ENCODE assay signal across 20 mouse cellular contexts in genomic region chr17:32341102-32341501, GRCm38 (mm10).
"Had no signal": no experiment of that assay in that cellular context is flagged by ENCODE, and none has a peak within 500 bp of the region (broad histone marks: within the 10 kb centered on the region; RNA-seq: fewer than 3 reads in every experiment).

No protein-coding gene starts in this region.

- H3K27ac ChIP-seq: kidney, embryonic 15.5 days; limb, embryonic 10.5 days; limb, embryonic 13.5 days; liver, embryonic 12.5 days; liver, embryonic 15.5 days; lung, embryonic 15.5 days; midbrain, embryonic 13.5 days; neural tube, embryonic 12.5 days; neural tube, embryonic 15.5 days had no signal

- ATAC-seq: intestine, postnatal 0 days; liver, embryonic 12.5 days; midbrain, embryonic 13.5 days had no signal

- H3K9me3 ChIP-seq: kidney, embryonic 15.5 days; limb, embryonic 10.5 days; limb, embryonic 13.5 days; liver, embryonic 12.5 days; liver, embryonic 15.5 days; lung, embryonic 15.5 days; midbrain, embryonic 13.5 days; neural tube, embryonic 12.5 days; neural tube, embryonic 15.5 days had no signal

- DNase-seq: kidney, adult 2 months; kidney, postnatal 10 days; kidney, postnatal 36 days; layer of hippocampus, adult 9-11 months; liver; lung, adult 18-20 months; lung, postnatal 10 days; lung, postnatal 36 days; thymus, adult 18-20 months; thymus, postnatal 25 days had no signal

- H3K4me3 ChIP-seq: kidney, embryonic 15.5 days; limb, embryonic 10.5 days; limb, embryonic 13.5 days; liver, embryonic 12.5 days; liver, embryonic 15.5 days; lung, embryonic 15.5 days; midbrain, embryonic 13.5 days; neural tube, embryonic 12.5 days; neural tube, embryonic 15.5 days had no signal

- H3K27me3 ChIP-seq: kidney, embryonic 15.5 days; limb, embryonic 13.5 days; liver, embryonic 12.5 days; liver, embryonic 15.5 days; lung, embryonic 15.5 days; midbrain, embryonic 13.5 days; neural tube, embryonic 12.5 days; neural tube, embryonic 15.5 days had no signal

- H3K4me1 ChIP-seq: kidney, embryonic 15.5 days; limb, embryonic 10.5 days; limb, embryonic 13.5 days; liver, embryonic 15.5 days; lung, embryonic 15.5 days; midbrain, embryonic 13.5 days; neural tube, embryonic 12.5 days; neural tube, embryonic 15.5 days had no signal
